Mouse (Mus musculus): ENCODE data around the gene Nop56.

Nop56 gene

GRCm38 (mm10) chr2:130295331-130296133, 21.3 kb downstream of the Nop56 start:
- DNase-seq (ENCODE audit: low read depth, low spot score): no peak

- DNase-seq (ENCODE audit: low read depth, low spot score): no peak
Measured at GRCm38 (mm10) chr2:130296134-130296745, 22.0 kb downstream of the Nop56 start.

- DNase-seq (ENCODE audit: low read depth, low spot score): no peak
Measured at GRCm38 (mm10) chr2:130297580-130297979, 23.4 kb downstream of the Nop56 start.

- no peak for DNase-seq (ENCODE audit: low read depth, low spot score)
Measured at GRCm38 (mm10) chr2:130303014-130303413, 28.8 kb downstream of the Nop56 start.

- peak; percentile 27 for DNase-seq (ENCODE audit: low read depth, low spot score)
Measured at GRCm38 (mm10) chr2:130327057-130327456, 52.8 kb downstream of the Nop56 start.

Measured in A20 (cell line).